Mouse (Mus musculus) G1E (cell line): ENCODE data around the gene Vegfd. TPM values are rescaled to one million over a fixed set of nuclear protein-coding genes. Genes with fewer than 3 reads are reported as not detected.

Experiments used
- ATAC-seq: 2 replicates; pipeline ENCODE4 v1.8.0; 2016; ENCODE audit warnings: mild to moderate bottlenecking; ENCODE audit not compliant: insufficient number of reproducible peaks, poor library complexity, low FRiP score, severe bottlenecking; ENCODE audit errors: extremely low read depth
- DNase-seq: peaks from one replicate; pipeline ENCODE4 v3.0.0; 2012; ENCODE audit warnings: low spot score
- H3K27me3 ChIP-seq: 2 replicates; pipeline ENCODE4 v1.6.1; 2012; ENCODE audit warnings: mild to moderate bottlenecking, low read length, inconsistent platforms; ENCODE audit not compliant: insufficient read depth
- H3K36me3 ChIP-seq: replicated peaks from 2 replicates; pipeline ENCODE3; 2012; ENCODE audit warnings: mild to moderate bottlenecking, inconsistent platforms
- H3K4me1 ChIP-seq: 2 replicates; pipeline ENCODE4 v1.6.1; 2012; ENCODE audit warnings: low read depth, low read length, inconsistent platforms, mixed read lengths; ENCODE audit not compliant: insufficient read depth
- H3K4me3 ChIP-seq: 2 replicates; pipeline ENCODE4 v1.5.1; 2012; ENCODE audit warnings: low read depth, mild to moderate bottlenecking, inconsistent platforms, low read length, moderate library complexity, mixed read lengths
- H3K9me3 ChIP-seq: replicated peaks from 2 replicates; pipeline ENCODE4 v1.6.1; 2012; ENCODE audit warnings: inconsistent platforms
- CTCF ChIP-seq: IDR thresholded peaks from 2 replicates; pipeline ENCODE4 v1.5.1; 2012; ENCODE audit warnings: low read depth, low read length, inconsistent platforms, mixed read lengths
- GATA1 ChIP-seq: IDR thresholded peaks from 2 replicates; pipeline ENCODE4 v1.6.1; 2012; ENCODE audit warnings: borderline replicate concordance, low read length, inconsistent platforms, mixed read lengths
- GATA2 ChIP-seq: IDR thresholded peaks from 2 replicates; pipeline ENCODE4 v1.6.1; 2012; ENCODE audit warnings: low read depth, low read length, inconsistent platforms, borderline replicate concordance
- POLR2AphosphoS5 ChIP-seq: IDR thresholded peaks from 2 replicates; pipeline ENCODE4 v1.6.1; 2012; ENCODE audit warnings: low read depth, low read length, inconsistent platforms; ENCODE audit not compliant: insufficient replicate concordance
- TAL1 ChIP-seq: conservative IDR thresholded peaks from 2 replicates; pipeline ENCODE4 v1.6.1; 2012; ENCODE audit warnings: low read depth, low read length, inconsistent platforms, mixed read lengths
- polyA plus RNA-seq: library from polyadenylated mRNA; stranded (reverse); fragments of >175 nt; gene quantifications from 2 replicates; pipeline ENCODE4 v1.2.3, GENCODE M21; 2012
- total RNA-seq, 2 experiments: library from RNA; stranded (forward) in 1 of 2; stranded (reverse) in 1 of 2; fragments of 200-1000 nt in 1 of 2; fragments of >200 nt in 1 of 2; fragmentation: Nextera tagmentation in 1 of 2; gene quantifications; 2 replicates each; pipeline ENCODE4 v1.2.3; 2014 to 2017

Gene Vegfd
- total and polyA plus RNA-seq, 3 experiments: 16.6 TPM; not detected in 2

GRCm38 (mm10) chrX:164398456-164398855, 25.3 kb downstream of the Vegfd start:
- Histone ChIP-seq H3K36me3 (no peaks in the 10 kb centered on the region), H3K4me3 (no peak overlapping the region), H3K9me3 (no peaks in the 10 kb centered on the region), H3K27me3 (0 out of 2 replicates have a peak, but pooled peaks cover 3% of the 10 kb centered on the region), H3K4me1 (no peaks in the 10 kb centered on the region)
- no peak for TF ChIP-seq GATA1
- TF ChIP-seq CTCF: no peak
- TF ChIP-seq POLR2AphosphoS5: no peak
- no peak for TF ChIP-seq GATA2
- no peak for TF ChIP-seq TAL1
- no peak for DNase-seq
- ATAC-seq: no peak

GRCm38 (mm10) chrX:164405080-164405649, 32.0 kb downstream of the Vegfd start:
- H3K4me1 ChIP-seq: no peaks in the 10 kb centered on the region
- peaks cover 12% of the 10 kb centered on the region for H3K27me3 ChIP-seq
- no peak for DNase-seq
- H3K9me3 ChIP-seq: no peaks in the 10 kb centered on the region
- H3K4me3 ChIP-seq: no peak overlapping the region
- TF ChIP-seq TAL1: no peak
- H3K36me3 ChIP-seq: no peaks in the 10 kb centered on the region
- no peak for ATAC-seq

GRCm38 (mm10) chrX:164406133-164407022, 33.2 kb downstream of the Vegfd start:
- Histone ChIP-seq H3K27me3 (peaks cover 12% of the 10 kb centered on the region), H3K36me3 (no peaks in the 10 kb centered on the region), H3K9me3 (no peaks in the 10 kb centered on the region), H3K4me3 (no peak overlapping the region), H3K4me1 (no peaks in the 10 kb centered on the region)
- no peak for DNase-seq
- no peak for ATAC-seq
- TF ChIP-seq GATA1 (no peak), CTCF (no peak), POLR2AphosphoS5 (no peak), TAL1 (no peak)

- Histone ChIP-seq H3K4me3 (no peak overlapping the region), H3K9me3 (no peaks in the 10 kb centered on the region), H3K4me1 (no peaks in the 10 kb centered on the region), H3K36me3 (no peaks in the 10 kb centered on the region), H3K27me3 (peaks cover 12% of the 10 kb centered on the region)
- no peak for TF ChIP-seq CTCF
- TF ChIP-seq TAL1: no peak
- no peak for TF ChIP-seq POLR2AphosphoS5
- no peak for TF ChIP-seq GATA1
- no peak for TF ChIP-seq GATA2
- no peak for ATAC-seq
- DNase-seq: no peak
Observed at GRCm38 (mm10) chrX:164408301-164408927, 35.2 kb downstream of the Vegfd start.

GRCm38 (mm10) chrX:164410562-164410961, 37.4 kb downstream of the Vegfd start:
- H3K36me3 ChIP-seq: no peaks in the 10 kb centered on the region
- H3K9me3 ChIP-seq: no peaks in the 10 kb centered on the region
- peaks cover 12% of the 10 kb centered on the region for H3K27me3 ChIP-seq
- DNase-seq (no peak), ATAC-seq (no peak)
- no peak overlapping the region for H3K4me3 ChIP-seq
- TF ChIP-seq POLR2AphosphoS5: no peak
- no peak for TF ChIP-seq GATA1
- no peak for TF ChIP-seq TAL1
- no peak for TF ChIP-seq GATA2
- TF ChIP-seq CTCF: no peak
- H3K4me1 ChIP-seq: no peaks in the 10 kb centered on the region

GRCm38 (mm10) chrX:164416803-164417202, 43.6 kb downstream of the Vegfd start:
- peaks cover 11% of the 10 kb centered on the region; the same call in 1 of the 2 replicates for H3K4me1 ChIP-seq
- H3K9me3 ChIP-seq: no peaks in the 10 kb centered on the region
- no peak overlapping the region for H3K4me3 ChIP-seq
- H3K27me3 ChIP-seq: no peaks in the 10 kb centered on the region
- DNase-seq (no peak), ATAC-seq (no peak)
- H3K36me3 ChIP-seq: peaks cover 3% of the 10 kb centered on the region
- TF ChIP-seq POLR2AphosphoS5 (no peak), CTCF (no peak), TAL1 (no peak), GATA1 (no peak), GATA2 (no peak)
